Mouse (Mus musculus) heart, embryonic 11.5 days (tissue): ENCODE data around the gene Twsg1. TPM values are rescaled to one million over a fixed set of nuclear protein-coding genes. Genes with fewer than 3 reads are reported as not detected.
"Not testable (repeated sequence)": the region's sequence is repeated elsewhere in the genome, so short reads cannot be mapped to it uniquely, and the experiment has no call there.

Source experiments
- ATAC-seq: fragments of 200-750 bp; cut with Nextera tagmentation; replicated peaks from 2 replicates; pipeline ENCODE4 v1.8.0; 2017; ENCODE audit warnings: moderate library complexity; ENCODE audit not compliant: insufficient number of reproducible peaks, low FRiP score, low TSS enrichment
- H3K27ac ChIP-seq: fragments of 300-500 bp; sonication (generic); 2 replicates; pipeline ENCODE4 v1.5.1; 2014; ENCODE audit warnings: mild to moderate bottlenecking, low read depth, low read length
- H3K27me3 ChIP-seq: fragments of 300-500 bp; sonication (generic); 2 replicates; pipeline ENCODE4 v1.6.1; 2014; ENCODE audit warnings: mild to moderate bottlenecking, low read length, mixed read lengths; ENCODE audit not compliant: control insufficient read depth, insufficient read depth
- H3K36me3 ChIP-seq: fragments of 300-500 bp; sonication (generic); 2 replicates; pipeline ENCODE4 v1.6.1; 2014; ENCODE audit warnings: mild to moderate bottlenecking, low read length, moderate library complexity, mixed read lengths; ENCODE audit not compliant: control insufficient read depth, insufficient read depth
- H3K4me1 ChIP-seq: fragments of 300-500 bp; sonication (generic); 2 replicates; pipeline ENCODE4 v1.6.1; 2014; ENCODE audit warnings: low read length; ENCODE audit not compliant: control insufficient read depth, insufficient read depth
- H3K4me2 ChIP-seq: fragments of 300-500 bp; sonication (generic); 2 replicates; pipeline ENCODE4 v1.6.1; 2014; ENCODE audit warnings: mild to moderate bottlenecking, moderate library complexity
- H3K4me3 ChIP-seq: fragments of 300-500 bp; sonication (generic); 2 replicates; pipeline ENCODE4 v1.5.1; 2014; ENCODE audit warnings: low read depth, low read length
- H3K9ac ChIP-seq: fragments of 300-500 bp; sonication (generic); 2 replicates; pipeline ENCODE4 v1.6.1; 2014; ENCODE audit warnings: mild to moderate bottlenecking, low read depth, low read length, moderate library complexity
- H3K9me3 ChIP-seq: fragments of 300-500 bp; sonication (generic); replicated peaks from 2 replicates; pipeline ENCODE4 v1.6.1; 2016; ENCODE audit warnings: low read length; ENCODE audit not compliant: control insufficient read depth
- WGBS: fragments of 180-500 bp; shearing (Covaris S2); extraction: QIAGEN DNeasy Blood & Tissue Kit; methylation state at CpG from one replicate; pipeline ENCODE4 v1.1.7; 2014; ENCODE audit not compliant: insufficient replicate concordance; 5-methylcytosine and 5-hydroxymethylcytosine counted together
- polyA plus RNA-seq: library from polyadenylated mRNA; unstranded; fragments of >200 nt; fragmentation: Nextera tagmentation; extraction: Ambion mirVana; gene quantifications from 2 replicates; pipeline ENCODE4 v1.2.1, GENCODE M21; 2014

Twsg1 gene
- 86.8 and 93.6 TPM in 2 replicates for polyA plus RNA-seq

- no peaks in the 10 kb centered on the region for H3K27me3 ChIP-seq
- peaks cover 15% of the 10 kb centered on the region for H3K4me1 ChIP-seq
- H3K9me3 ChIP-seq, result no peaks in the 10 kb centered on the region
- peaks cover 7% of the 10 kb centered on the region for H3K36me3 ChIP-seq
- peak; percentile 98 for ATAC-seq
- peak within 1 kb of the TSS; percentile 94 for H3K4me3 ChIP-seq
- peak within 1 kb of the TSS; percentile 91 for H3K27ac ChIP-seq
- H3K4me2 ChIP-seq, result peak within 1 kb of the TSS; percentile 69
- WGBS, result under 1% methylated on average over 64 of the region's 87 CpGs
- peak within 1 kb of the TSS; percentile 96 for H3K9ac ChIP-seq
These were observed at the start of gene Twsg1 for GRCm38 (mm10) chr17:65950622-65951404. Gene Twsg1 (minus strand): TSS chr17:65951226.

- Histone ChIP-seq H3K4me1 (no peaks in the 10 kb centered on the region), H3K36me3 (no peaks in the 10 kb centered on the region), H3K9ac (no peak overlapping the region), H3K4me2 (no peak overlapping the region), H3K4me3 (no peak overlapping the region), H3K27ac (no peak overlapping the region), H3K9me3 (no peaks in the 10 kb centered on the region), H3K27me3 (no peaks in the 10 kb centered on the region)
- WGBS, result 71% methylated on average over 3 of the region's 3 CpGs
- no peak for ATAC-seq
These were observed 37.3 kb upstream of the Twsg1 start for GRCm38 (mm10) chr17:65988151-65988820.

GRCm38 (mm10) chr17:65976720-65977119 is 25.7 kb upstream of the Twsg1 start:
- H3K4me1 ChIP-seq, ATAC-seq, H3K9me3 ChIP-seq, H3K9ac ChIP-seq, H3K36me3 ChIP-seq, H3K4me3 ChIP-seq, H3K4me2 ChIP-seq, H3K27me3 ChIP-seq, H3K27ac ChIP-seq: not testable (repeated sequence)

- Histone ChIP-seq H3K27ac (no peak overlapping the region), H3K4me2 (no peak overlapping the region), H3K9me3 (no peaks in the 10 kb centered on the region), H3K4me3 (no peak overlapping the region), H3K36me3 (no peaks in the 10 kb centered on the region), H3K9ac (no peak overlapping the region), H3K27me3 (no peaks in the 10 kb centered on the region), H3K4me1 (no peaks in the 10 kb centered on the region)
- WGBS, result 65% methylated on average over 11 of the region's 11 CpGs
- ATAC-seq, result no peak
These were observed 16.7 kb upstream of the Twsg1 start for GRCm38 (mm10) chr17:65967751-65968150.

- no peaks in the 10 kb centered on the region for H3K36me3 ChIP-seq
- H3K4me2 ChIP-seq, result no peak overlapping the region
- H3K27me3 ChIP-seq, result no peaks in the 10 kb centered on the region
- no peaks in the 10 kb centered on the region for H3K9me3 ChIP-seq
- H3K27ac ChIP-seq, result no peak overlapping the region
- WGBS, result 88% methylated on average over 2 of the region's 2 CpGs
- no peak overlapping the region for H3K9ac ChIP-seq
- no peaks in the 10 kb centered on the region for H3K4me1 ChIP-seq
- no peak overlapping the region for H3K4me3 ChIP-seq
- no peak for ATAC-seq
These were observed 11.2 kb upstream of the Twsg1 start for GRCm38 (mm10) chr17:65962263-65962662.

- no peak overlapping the region for H3K4me2 ChIP-seq
- no peak overlapping the region for H3K27ac ChIP-seq
- no peak overlapping the region for H3K4me3 ChIP-seq
- no peaks in the 10 kb centered on the region for H3K36me3 ChIP-seq
- no peaks in the 10 kb centered on the region for H3K27me3 ChIP-seq
- no peak overlapping the region for H3K9ac ChIP-seq
- 78% methylated on average over 2 of the region's 2 CpGs for WGBS
- H3K9me3 ChIP-seq, result no peaks in the 10 kb centered on the region
- ATAC-seq, result no peak
- H3K4me1 ChIP-seq, result no peaks in the 10 kb centered on the region
These were observed 10.6 kb upstream of the Twsg1 start for GRCm38 (mm10) chr17:65961606-65962136.

- Histone ChIP-seq H3K4me3 (no peak overlapping the region), H3K27ac (no peak overlapping the region), H3K4me2 (no peak overlapping the region), H3K27me3 (no peaks in the 10 kb centered on the region), H3K9ac (no peak overlapping the region), H3K4me1 (no peaks in the 10 kb centered on the region), H3K36me3 (no peaks in the 10 kb centered on the region), H3K9me3 (no peaks in the 10 kb centered on the region)
- WGBS, result 64% methylated on average over 3 of the region's 3 CpGs
- no peak for ATAC-seq
These were observed 8.0 kb upstream of the Twsg1 start for GRCm38 (mm10) chr17:65959011-65959410.

- H3K4me3 ChIP-seq, result no peak overlapping the region
- WGBS, result 84% methylated on average over 1 of the region's 1 CpGs
- no peak overlapping the region for H3K4me2 ChIP-seq
- no peak overlapping the region for H3K9ac ChIP-seq
- H3K4me1 ChIP-seq, result no peaks in the 10 kb centered on the region
- H3K27ac ChIP-seq, result no peak overlapping the region
- no peaks in the 10 kb centered on the region for H3K27me3 ChIP-seq
- H3K9me3 ChIP-seq, result no peaks in the 10 kb centered on the region
- no peak for ATAC-seq
- H3K36me3 ChIP-seq, result no peaks in the 10 kb centered on the region
These were observed 7.3 kb upstream of the Twsg1 start for GRCm38 (mm10) chr17:65958366-65958765.
